Mouse (Mus musculus): ENCODE results near the gene Vars2. TPM values are rescaled to one million over a fixed set of nuclear protein-coding genes. Genes with fewer than 3 reads are reported as not detected.
A peak's percentile ranks its signal among the peaks of the same experiment; 100 is the strongest.

The Vars2 gene
- total RNA-seq, 2 experiments from 2014 or later: 31.1 to 32.6 TPM

GRCm38 (mm10) chr17:35639352-35639751 is 28.0 kb downstream of the Vars2 start:
- intact Hi-C loops (cut with DNase I): no loop called here
- DNase-seq (ENCODE audit: low spot score in 2 of 2): no peak

GRCm38 (mm10) chr17:35638475-35639190 is 28.8 kb downstream of the Vars2 start:
- DNase-seq (ENCODE audit: low spot score in 2 of 2): peak; percentile 50 to 71
- intact Hi-C loops (cut with DNase I): no loop called here

GRCm38 (mm10) chr17:35636363-35636762 is 31.0 kb downstream of the Vars2 start:
- peak in 1 of 2 experiments; percentile 62 for DNase-seq (ENCODE audit: low spot score in 2 of 2)
- intact Hi-C loops (cut with DNase I): no loop called here

GRCm38 (mm10) chr17:35635699-35636111 is 31.7 kb downstream of the Vars2 start:
- intact Hi-C loops (cut with DNase I): loop anchor here (1.0 kb wide), 3 partner anchors 32 to 90 kb away; partner anchors contain the start of gene Vars2
- peak; percentile 86 to 92 for DNase-seq (ENCODE audit: low spot score in 2 of 2)

DNA sequence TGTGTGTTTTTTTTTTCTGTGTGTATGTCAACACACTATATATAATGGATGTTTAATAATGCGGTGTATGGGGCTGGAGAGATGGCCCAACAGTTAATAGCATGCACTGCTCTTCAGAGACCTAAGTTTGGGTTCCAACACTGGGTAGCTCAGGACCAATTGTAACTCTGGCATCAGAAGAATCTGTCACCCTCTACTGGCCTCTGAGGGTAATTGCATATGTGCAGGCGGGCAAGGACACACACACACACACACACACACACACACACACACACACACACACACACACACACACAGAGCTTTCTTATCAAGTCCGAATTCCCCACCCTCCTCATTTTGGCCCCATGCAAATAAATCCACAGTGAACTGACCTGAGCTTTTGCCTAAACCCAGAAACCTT is 32.2 kb downstream of the Vars2 start:
- DNase-seq (ENCODE audit: low spot score in 2 of 2): peak in 1 of 2 experiments; percentile 54
- intact Hi-C loops (cut with DNase I): loop anchor here (1.0 kb wide), 3 partner anchors 32 to 90 kb away; partner anchors contain the start of gene Vars2

DNA sequence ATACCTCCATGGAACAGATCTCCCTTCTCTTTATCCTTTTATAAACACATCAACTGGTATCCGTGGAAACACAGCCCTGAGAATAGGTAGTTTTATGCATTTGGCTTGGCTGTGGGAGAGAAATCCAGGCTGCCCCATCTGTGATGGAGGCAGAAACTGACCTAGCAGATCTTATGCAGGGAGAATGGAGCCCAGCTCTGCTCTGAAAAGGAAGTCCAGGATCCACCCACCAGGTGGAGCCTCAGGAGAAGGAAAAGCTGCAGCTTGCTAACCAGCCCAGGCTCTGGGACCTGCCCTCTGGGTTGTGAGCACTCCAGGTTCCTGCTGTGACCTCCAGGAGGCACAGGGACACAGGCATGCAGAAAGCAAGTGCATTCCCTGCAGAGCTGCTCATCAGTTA is 33.4 kb downstream of the Vars2 start:
- peak; percentile 68 to 90 for DNase-seq (ENCODE audit: low spot score in 2 of 2)
- intact Hi-C loops (cut with DNase I): no loop called here

DNA sequence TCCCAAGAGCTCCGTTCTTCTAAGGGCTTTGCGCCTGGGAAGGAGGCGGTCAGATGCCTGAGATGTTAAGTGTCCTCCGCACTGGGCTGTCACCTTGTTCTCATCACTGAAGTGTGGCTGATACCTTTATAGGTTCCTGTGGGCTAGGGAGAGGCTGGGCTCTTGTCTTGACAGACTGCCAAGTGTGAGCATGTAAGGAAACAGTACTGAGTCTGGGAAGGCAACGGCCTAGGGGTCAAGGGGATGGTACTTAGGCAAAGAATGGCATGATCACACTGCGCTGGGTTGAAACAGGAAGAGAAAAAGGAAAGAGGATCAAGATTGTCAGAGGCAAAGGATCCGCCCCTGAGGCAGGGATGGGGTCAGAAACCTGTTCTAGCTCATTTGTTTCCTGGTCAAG is 40.9 kb downstream of the Vars2 start, which contains the start of gene Gm9573:
Gene Gm9573, minus strand, starts transcription at position 101 of the 400 bp plus-strand sequence.
- DNase-seq (ENCODE audit: low spot score in 2 of 2): no peak
- intact Hi-C loops (cut with DNase I): loop anchor here (2.0 kb wide), 1 partner anchor 20 kb away; no protein-coding TSS in a partner anchor

DNA sequence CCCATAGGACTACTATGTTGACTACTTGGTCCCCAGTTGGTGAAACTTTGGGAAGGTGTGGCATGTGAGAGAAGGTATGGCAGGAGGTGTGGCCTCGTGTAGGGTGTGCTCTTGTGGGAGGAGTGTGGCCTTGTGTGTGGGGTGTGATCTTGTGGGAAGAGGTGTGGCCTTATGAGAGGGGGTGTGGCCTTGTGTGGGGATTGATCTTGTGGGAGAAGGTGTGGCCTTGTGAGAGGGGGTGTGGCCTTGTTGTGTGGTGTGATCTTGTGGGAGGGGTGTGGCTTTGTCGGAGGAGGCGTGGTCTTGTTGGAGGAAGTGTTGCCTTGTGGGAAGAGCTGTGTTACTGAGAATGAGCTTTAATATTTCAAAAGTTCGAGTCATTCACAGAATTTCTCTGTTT is 50.3 kb downstream of the Vars2 start:
- intact Hi-C loops (cut with DNase I): no loop called here
- no peak for DNase-seq (ENCODE audit: low spot score in 2 of 2)

Other genes with a start within 250 kb of the Vars2 start
- under 1 TPM in 1 of 2 experiments, not detected in 1; 0.34 TPM for gene H2-Q6, start 242.7 kb downstream of the Vars2 start, total RNA-seq (2021)
- under 1 TPM; 0.30 to 0.34 TPM for gene H2-Q7, start 228.4 kb downstream of the Vars2 start, total RNA-seq (2021)
- under 1 TPM; 0.09 to 0.39 TPM for gene H2-Q10, start 197.5 kb downstream of the Vars2 start, total RNA-seq (2021)
- not detected for gene Pou5f1, start 161.6 kb downstream of the Vars2 start, total RNA-seq (2021)
- 10 to 100 TPM in 1 of 2 experiments, 1 to 10 TPM in 1; 9.5 to 10.3 TPM for gene Tcf19, start 150.8 kb downstream of the Vars2 start, total RNA-seq (2021)
- gene Cchcr1, start 150.5 kb downstream of the Vars2 start, total RNA-seq (2021): 10 to 100 TPM; 10.0 to 11.9 TPM
- under 1 TPM; 0.60 to 0.82 TPM for gene Psors1c2, start 134.4 kb downstream of the Vars2 start, total RNA-seq (2021)
- 1 to 10 TPM; 1.1 to 1.3 TPM for gene Cdsn, start 115.5 kb downstream of the Vars2 start, total RNA-seq (2021)
- not detected for gene 2300002M23Rik, start 100.1 kb downstream of the Vars2 start, total RNA-seq (2021)
- gene Sfta2, start 66.0 kb downstream of the Vars2 start, total RNA-seq (2021): not detected
- gene Gm9573, start 41.0 kb downstream of the Vars2 start, total RNA-seq (2021): not detected
- gene Mucl3, start 23.9 kb downstream of the Vars2 start, total RNA-seq (2021): not detected
- 10 to 100 TPM; 27.7 to 28.9 TPM for gene Gtf2h4, start 6.1 kb upstream of the Vars2 start, total RNA-seq (2021)
- 10 to 100 TPM; 51.9 to 55.4 TPM for gene Ddr1, start 37.0 kb upstream of the Vars2 start, total RNA-seq (2021)
- gene Ier3, start 154.1 kb upstream of the Vars2 start, total RNA-seq (2021): 10 to 100 TPM; 11.2 to 12.5 TPM
- gene Flot1, start 155.6 kb upstream of the Vars2 start, total RNA-seq (2021): 100 to 1,000 TPM; 120 to 137 TPM
- gene Tubb5, start 170.7 kb upstream of the Vars2 start, total RNA-seq (2021): 100 to 1,000 TPM; 492 to 522 TPM
- 10 to 100 TPM in 1 of 2 experiments, 1 to 10 TPM in 1; 9.7 to 12.0 TPM for gene Mdc1, start 173.9 kb upstream of the Vars2 start, total RNA-seq (2021)
- 1 to 10 TPM; 3.2 to 3.6 TPM for gene Nrm, start 193.7 kb upstream of the Vars2 start, total RNA-seq (2021)
- 1 to 10 TPM; 8.3 to 8.7 TPM for gene Ppp1r18, start 198.0 kb upstream of the Vars2 start, total RNA-seq (2021)
- gene Dhx16, start 212.2 kb upstream of the Vars2 start, total RNA-seq (2021): 10 to 100 TPM; 29.5 to 32.4 TPM
- 10 to 100 TPM; 55.4 to 59.6 TPM for gene 2310061I04Rik, start 229.8 kb upstream of the Vars2 start, total RNA-seq (2021)
- gene Atat1, start 242.5 kb upstream of the Vars2 start, total RNA-seq (2021): 10 to 100 TPM; 53.0 to 56.1 TPM
- gene Mrps18b, start 248.8 kb upstream of the Vars2 start, total RNA-seq (2021): 10 to 100 TPM; 35.3 to 40.1 TPM
- 10 to 100 TPM; 70.2 to 76.0 TPM for gene Ppp1r10, start 248.8 kb upstream of the Vars2 start, total RNA-seq (2021)

Data from left cerebral cortex, postnatal 25 days (tissue).